ENCODE assay signal across 8 mouse cellular contexts in genomic region chr17:86484087-86484737, GRCm38 (mm10). TPM values are rescaled to one million over a fixed set of nuclear protein-coding genes. Genes with fewer than 3 reads are reported as not detected.
A peak's percentile ranks its signal among the peaks of the same experiment; 100 is the strongest.
DNase-seq lines count a peak whose midpoint lies in the region; ATAC-seq and TF ChIP-seq lines count a peak whose summit lies in the region.

No protein-coding gene starts in this region.

- no peak overlapping the region for H3K9ac ChIP-seq in heart, embryonic 16.5 days (ENCODE audit: low read length)
- H3K9ac ChIP-seq in liver, embryonic 14.5 days (replicated peaks), result no peak overlapping the region
- no peak overlapping the region for H3K9ac ChIP-seq in neural tube, embryonic 14.5 days (replicated peaks; ENCODE audit: low read depth, low read length)

- TF ChIP-seq EP300 in liver, embryonic 14.5 days (IDR thresholded peaks at IDR 0.05; ENCODE audit: low read depth), result no peak

- ATAC-seq in heart, embryonic 16.5 days (replicated peaks; ENCODE audit: extremely low read depth, insufficient read depth, low FRiP score), result 0 out of 2 replicates have a peak, but pooled peaks have one; percentile 41
- peak; percentile 45 for ATAC-seq in liver, embryonic 14.5 days (ENCODE audit: insufficient read depth)
- peak; percentile 56 for ATAC-seq in neural tube, embryonic 14.5 days (ENCODE audit: low read depth)

- H3K27ac ChIP-seq in embryonic facial prominence, embryonic 10.5 days (replicated peaks), result no peak overlapping the region
- H3K27ac ChIP-seq in heart, embryonic 16.5 days (ENCODE audit: low read length), result no peak overlapping the region
- no peak overlapping the region for H3K27ac ChIP-seq in liver, embryonic 14.5 days
- H3K27ac ChIP-seq in neural tube, embryonic 14.5 days (ENCODE audit: low read depth, low read length), result no peak overlapping the region

- H3K4me2 ChIP-seq in heart, embryonic 16.5 days (ENCODE audit: low read depth, low read length), result no peak overlapping the region
- H3K4me2 ChIP-seq in liver, embryonic 14.5 days (ENCODE audit: low read depth), result no peak overlapping the region
- H3K4me2 ChIP-seq in neural tube, embryonic 14.5 days (ENCODE audit: low read depth, low read length), result no peak overlapping the region

- no peaks in the 10 kb centered on the region for H3K36me3 ChIP-seq in embryonic facial prominence, embryonic 10.5 days (replicated peaks)
- H3K36me3 ChIP-seq in heart, embryonic 16.5 days (ENCODE audit: control insufficient read depth, insufficient read depth), result no peaks in the 10 kb centered on the region; the same call in 1 of the 2 replicates
- H3K36me3 ChIP-seq in liver, embryonic 14.5 days (replicated peaks; ENCODE audit: control insufficient read depth, insufficient read depth, low read depth), result no peaks in the 10 kb centered on the region
- H3K36me3 ChIP-seq in neural tube, embryonic 14.5 days (ENCODE audit: control insufficient read depth, insufficient read depth, low read length), result no peaks in the 10 kb centered on the region

- peaks cover 4% of the 10 kb centered on the region for H3K4me1 ChIP-seq in embryonic facial prominence, embryonic 10.5 days
- H3K4me1 ChIP-seq in heart, embryonic 16.5 days (ENCODE audit: control insufficient read depth, insufficient read depth, low read length), result peaks cover 2% of the 10 kb centered on the region; the same call in 1 of the 2 replicates
- peaks cover 0 to 10% of the 10 kb centered on the region in 2 experiments; a peak in 2 of 4 replicates for H3K4me1 ChIP-seq in liver, embryonic 14.5 days (replicated peaks; ENCODE audit: control insufficient read depth in 2 of 2, insufficient read depth in 2 of 2, low read length in 1 of 2)
- no peaks in the 10 kb centered on the region for H3K4me1 ChIP-seq in neural tube, embryonic 14.5 days (ENCODE audit: control insufficient read depth, insufficient read depth, low read length)

- no peaks in the 10 kb centered on the region for H3K27me3 ChIP-seq in embryonic facial prominence, embryonic 10.5 days (replicated peaks; ENCODE audit: low read depth, poor library complexity, severe bottlenecking)
- no peaks in the 10 kb centered on the region for H3K27me3 ChIP-seq in heart, embryonic 16.5 days (ENCODE audit: control insufficient read depth, insufficient read depth, low read length)
- no peaks in the 10 kb centered on the region for H3K27me3 ChIP-seq in liver, embryonic 14.5 days (ENCODE audit: control insufficient read depth, insufficient read depth, low read length)
- H3K27me3 ChIP-seq in neural tube, embryonic 14.5 days (ENCODE audit: control insufficient read depth, insufficient read depth, low read length), result no peaks in the 10 kb centered on the region

- no peaks in the 10 kb centered on the region for H3K9me3 ChIP-seq in embryonic facial prominence, embryonic 10.5 days
- H3K9me3 ChIP-seq in heart, embryonic 16.5 days (replicated peaks; ENCODE audit: control insufficient read depth, low read length), result no peaks in the 10 kb centered on the region
- H3K9me3 ChIP-seq in liver, embryonic 14.5 days (ENCODE audit: control insufficient read depth, low read length), result no peaks in the 10 kb centered on the region
- H3K9me3 ChIP-seq in neural tube, embryonic 14.5 days (ENCODE audit: control insufficient read depth, low read length), result no peaks in the 10 kb centered on the region

- no peak overlapping the region for H3K4me3 ChIP-seq in embryonic facial prominence, embryonic 10.5 days
- no peak overlapping the region for H3K4me3 ChIP-seq in heart, embryonic 16.5 days (ENCODE audit: low read length)
- no peak overlapping the region for H3K4me3 ChIP-seq in liver, embryonic 14.5 days (ENCODE audit: insufficient read depth in 1 of 2, low read depth in 2 of 2, low read length in 2 of 2)
- no peak overlapping the region for H3K4me3 ChIP-seq in neural tube, embryonic 14.5 days (ENCODE audit: low read depth, low read length)

- peak; percentile 77 for TF ChIP-seq CTCF in liver, embryonic 14.5 days (IDR thresholded peaks at IDR 0.05; ENCODE audit: low read depth)

- DNase-seq in 3T3-L1 (ENCODE audit: low read depth, low spot score), result peak; percentile 87
- DNase-seq in adrenal gland, postnatal 10 days, result peak; percentile 89
- peak; percentile 80 for DNase-seq in embryonic facial prominence, embryonic 10.5 days (ENCODE audit: low spot score)
- DNase-seq in kidney, postnatal 36 days, result peak; percentile 85 to 90
- peak; percentile 39 to 52 (median 41) for DNase-seq in liver, embryonic 14.5 days (ENCODE audit: low read depth in 3 of 3, low spot score in 3 of 3)
- peak; percentile 52 for DNase-seq in telencephalon, adult 2 months (ENCODE audit: low read depth, low spot score)

- WGBS in embryonic facial prominence, embryonic 10.5 days, result 16% methylated on average over 3 of the region's 3 CpGs
- WGBS in heart, embryonic 16.5 days, result 4% methylated on average over 3 of the region's 3 CpGs
- WGBS in liver, embryonic 14.5 days (ENCODE audit: insufficient replicate concordance), result 3% methylated on average over 3 of the region's 3 CpGs
- 9% methylated on average over 3 of the region's 3 CpGs for WGBS in neural tube, embryonic 14.5 days

RNA-seq across cellular contexts. Expression of gene Gm10309, which starts 20.8 kb away (rescaled TPM):
- total RNA-seq in adrenal gland, postnatal 10 days (2021), result under 1 TPM in 1 of 2 experiments, not detected in 1; 0.15 TPM
- 0.10 and 0.29 TPM in 2 replicates for polyA plus RNA-seq in embryonic facial prominence, embryonic 10.5 days (2016; fragmentation: Nextera tagmentation; extraction: Ambion mirVana)
- polyA plus RNA-seq in heart, embryonic 16.5 days (2015; fragmentation: Nextera tagmentation; extraction: Ambion mirVana), result 0.16 TPM in 2 replicates
- not detected in 2 replicates for polyA plus RNA-seq in liver, embryonic 14.5 days (2012; rRNA removed)
- 0.06 TPM in 1 of 2 replicates, not detected in the other for polyA plus RNA-seq in liver, embryonic 14.5 days (2014; fragmentation: Nextera tagmentation; extraction: Ambion mirVana)
- polyA plus RNA-seq in neural tube, embryonic 14.5 days (2014; fragmentation: Nextera tagmentation; extraction: Ambion mirVana), result 0.27 and 0.55 TPM in 2 replicates
